Comparison of ENCODE assay signal across 8 mouse cellular contexts in genomic region chr16:3116113-3116511, GRCm38 (mm10).
A peak's percentile ranks its signal among the peaks of the same experiment; 100 is the strongest.
DNase-seq lines count a peak whose midpoint lies in the region; TF ChIP-seq lines count a peak whose summit lies in the region.
"Not testable (repeated sequence)": the region's sequence is repeated elsewhere in the genome, so short reads cannot be mapped to it uniquely, and the experiment has no call there.

No protein-coding gene starts in this region.

- in situ Hi-C loops in CH12.LX (cut with MboI; ENCODE audit: low pct_ligation_motif_present, low pct_unique_long_range_greater_than_20kb, low sequenced_read_pairs): not testable (repeated sequence)

- H3K4me2 ChIP-seq in CH12.LX (ENCODE audit: insufficient read depth, low read depth, poor library complexity, severe bottlenecking): not testable (repeated sequence)

- H3K36me3 ChIP-seq in CH12.LX (replicated peaks in 1 of 2; ENCODE audit: control insufficient read depth in 1 of 2, insufficient read depth in 1 of 2, low read length in 1 of 2): not testable (repeated sequence)

- H3K4me3 ChIP-seq in CH12.LX (replicated peaks in 1 of 3; ENCODE audit: low read depth in 2 of 3, low read length in 2 of 3, poor library complexity in 1 of 3); lung, adult 2 months (replicated peaks; ENCODE audit: extremely low read depth, low read depth, low read length): not testable (repeated sequence)

- H3K79me2 ChIP-seq in CH12.LX (replicated peaks; ENCODE audit: control insufficient read depth, extremely low read depth, insufficient read depth, poor library complexity, severe bottlenecking): not testable (repeated sequence)

- not testable (repeated sequence) for TF ChIP-seq RAD21 in CH12.LX (IDR thresholded peaks at IDR 0.05; ENCODE audit: low read depth, low read length)

- DNase-seq in CH12.LX (ENCODE audit: extremely low read depth): peak; percentile 37
- DNase-seq in c-Kit-positive CD71-negative TER-119-negative erythroid progenitor cells, embryonic 14.5 days (ENCODE audit: low read depth): peak; percentile 23
- DNase-seq in frontal cortex, postnatal 10 days (ENCODE audit: low spot score in 2 of 2): peak; percentile 20 to 28
- peak; percentile 48 for DNase-seq in heart, postnatal 4 days
- DNase-seq in layer of hippocampus, adult 11-12 months (ENCODE audit: low spot score): peak; percentile 63
- peak; percentile 21 for DNase-seq in lung, adult 2 months
- peak; percentile 34 to 37 for DNase-seq in right cerebral cortex, postnatal 10 days (ENCODE audit: low spot score in 2 of 2)
- DNase-seq in urinary bladder, postnatal 10 days (ENCODE audit: low spot score): peak; percentile 18

- 79% methylated on average over 2 of the region's 3 CpGs for WGBS in lung, adult 2 months

- not testable (repeated sequence) for H3K27me3 ChIP-seq in CH12.LX (replicated peaks)

- not testable (repeated sequence) for H3K9me3 ChIP-seq in CH12.LX (replicated peaks; ENCODE audit: low read length)

- not testable (repeated sequence) for TF ChIP-seq POLR2A in CH12.LX (IDR thresholded peaks at IDR 0.05; ENCODE audit: low read depth, low read length); lung, adult 2 months (IDR thresholded peaks at IDR 0.05; ENCODE audit: borderline replicate concordance, extremely low read depth, low read depth, low read length)

- TF ChIP-seq CTCF in CH12.LX (conservative IDR thresholded peaks at IDR 0.05 in 1 of 2, IDR thresholded peaks at IDR 0.05 in 1 of 2; ENCODE audit: low read depth in 2 of 2, low read length in 2 of 2); lung, adult 2 months (IDR thresholded peaks at IDR 0.05; ENCODE audit: insufficient read depth, low read length): not testable (repeated sequence)

- not testable (repeated sequence) for H3K9ac ChIP-seq in CH12.LX (ENCODE audit: insufficient read depth, low read depth)

- H3K4me1 ChIP-seq in CH12.LX (ENCODE audit: control insufficient read depth in 1 of 2, insufficient read depth in 2 of 2); lung, adult 2 months (ENCODE audit: control insufficient read depth, insufficient read depth, low read length): not testable (repeated sequence)

- H3K27ac ChIP-seq in CH12.LX (ENCODE audit: insufficient read depth, low read depth): not testable (repeated sequence)

- dilution Hi-C loops in CH12.LX (cut with MboI; ENCODE audit: extremely low pct_ligation_motif_present, extremely low pct_unique_long_range_greater_than_20kb, low sequenced_read_pairs): not testable (repeated sequence)

- TF ChIP-seq EP300 in CH12.LX (IDR thresholded peaks at IDR 0.05; ENCODE audit: low read length): not testable (repeated sequence)
